Mouse (Mus musculus) CH12.LX (cell line): ENCODE measurements at regions not wholly inside any gene's neighbourhood (a gene's known extent, or its start where the extent isn't known, plus 50 kb on each side); places are given as distances from the start of the nearest gene placed in this dataset.

Source experiments
- DNase-seq: peaks from one replicate; pipeline ENCODE4 v3.0.0-alpha.2; 2013; ENCODE audit errors: extremely low read depth
- H3K27ac ChIP-seq: 2 replicates; pipeline ENCODE4 v1.5.1; 2012; ENCODE audit warnings: low read depth, mild to moderate bottlenecking, control low read depth, moderate library complexity; ENCODE audit not compliant: insufficient read depth
- H3K27me3 ChIP-seq: replicated peaks from 2 replicates; pipeline ENCODE3; 2012; ENCODE audit warnings: inconsistent platforms
- H3K36me3 ChIP-seq, 2 experiments: replicated peaks in 1 of 2; 2 replicates each; pipeline versions ENCODE3 to v1.6.1; 2012; ENCODE audit warnings: inconsistent platforms in 1 of 2, low read length in 1 of 2, mild to moderate bottlenecking in 1 of 2, mixed read lengths in 1 of 2, moderate library complexity in 1 of 2; ENCODE audit not compliant: control insufficient read depth in 1 of 2, insufficient read depth in 1 of 2
- H3K4me1 ChIP-seq, 2 experiments: 2 replicates each; pipeline ENCODE4 v1.6.1; 2012; ENCODE audit warnings: inconsistent platforms in 1 of 2, moderate library complexity in 1 of 2; ENCODE audit not compliant: insufficient read depth in 2 of 2, control insufficient read depth in 1 of 2
- H3K4me2 ChIP-seq: 2 replicates; pipeline ENCODE4 v1.6.1; 2012; ENCODE audit warnings: low read depth, mild to moderate bottlenecking, control low read depth; ENCODE audit not compliant: poor library complexity, insufficient read depth, severe bottlenecking
- H3K4me3 ChIP-seq, 3 experiments: fragments of 150-350 bp in 1 of 3; sonication (generic) in 1 of 3; replicated peaks in 1 of 3; 2 replicates each; pipeline versions ENCODE3 to v1.5.1; 2011 to 2012; ENCODE audit warnings: low read depth in 2 of 3, low read length in 2 of 3, mild to moderate bottlenecking in 2 of 3, moderate library complexity in 2 of 3, control low read depth in 1 of 3, improper control_type of control experiment in 1 of 3, inconsistent platforms in 1 of 3, mixed read lengths in 1 of 3; ENCODE audit not compliant: poor library complexity in 1 of 3
- H3K79me2 ChIP-seq: replicated peaks from 2 replicates; pipeline ENCODE4 v1.6.1; 2012; ENCODE audit warnings: mild to moderate bottlenecking, moderate library complexity; ENCODE audit not compliant: control insufficient read depth, poor library complexity, insufficient read depth, severe bottlenecking; ENCODE audit errors: extremely low read depth
- H3K9ac ChIP-seq: 2 replicates; pipeline ENCODE4 v1.6.1; 2012; ENCODE audit warnings: low read depth, mild to moderate bottlenecking, control low read depth, moderate library complexity; ENCODE audit not compliant: insufficient read depth
- H3K9me3 ChIP-seq: replicated peaks from 2 replicates; pipeline ENCODE3; 2012; ENCODE audit warnings: low read length, inconsistent platforms, mixed read lengths
- CHD1 ChIP-seq: IDR thresholded peaks from 2 replicates; pipeline ENCODE4 v1.6.1; 2012; ENCODE audit warnings: low read depth, low read length, improper control_type of control experiment, inconsistent platforms
- CHD2 ChIP-seq: IDR thresholded peaks from 2 replicates; pipeline ENCODE4 v1.6.1; 2011; ENCODE audit warnings: low read length, improper control_type of control experiment
- CTCF ChIP-seq, 2 experiments: IDR thresholded peaks in 1 of 2; conservative IDR thresholded peaks in 1 of 2; 2 replicates each; pipeline ENCODE4 v1.5.1; 2011 to 2012; ENCODE audit warnings: low read depth in 2 of 2, low read length in 2 of 2, improper control_type of control experiment in 1 of 2, inconsistent platforms in 1 of 2, mild to moderate bottlenecking in 1 of 2, moderate library complexity in 1 of 2
- E2F4 ChIP-seq: IDR thresholded peaks from 2 replicates; pipeline ENCODE4 v1.6.1; 2011; ENCODE audit warnings: low read depth, low read length, improper control_type of control experiment; ENCODE audit not compliant: insufficient replicate concordance
- EP300 ChIP-seq: IDR thresholded peaks from 2 replicates; pipeline ENCODE4 v1.6.1; 2011; ENCODE audit warnings: low read length, improper control_type of control experiment
- GABPA ChIP-seq: IDR thresholded peaks from 2 replicates; pipeline ENCODE4 v1.6.1; 2012; ENCODE audit warnings: low read depth, low read length, improper control_type of control experiment, inconsistent platforms; ENCODE audit not compliant: insufficient replicate concordance
- HCFC1 ChIP-seq: IDR thresholded peaks from 2 replicates; pipeline ENCODE4 v1.6.1; 2012; ENCODE audit warnings: low read depth, mild to moderate bottlenecking, inconsistent platforms, low read length, improper control_type of control experiment
- KAT2A ChIP-seq: IDR thresholded peaks from 2 replicates; pipeline ENCODE4 v1.6.1; 2012; ENCODE audit warnings: low read length, improper control_type of control experiment, inconsistent platforms; ENCODE audit not compliant: insufficient replicate concordance
- MAFK ChIP-seq: IDR thresholded peaks from 2 replicates; pipeline ENCODE4 v1.6.1; 2011; ENCODE audit warnings: low read length, improper control_type of control experiment; ENCODE audit not compliant: insufficient replicate concordance
- MEF2A ChIP-seq: IDR thresholded peaks from 2 replicates; pipeline ENCODE4 v1.6.1; 2014; ENCODE audit warnings: low read depth, mild to moderate bottlenecking, inconsistent platforms, low read length, improper control_type of control experiment, borderline replicate concordance
- MYC ChIP-seq: IDR thresholded peaks from 2 replicates; pipeline ENCODE4 v1.6.1; 2011; ENCODE audit warnings: low read depth, mild to moderate bottlenecking, improper control_type of control experiment, low read length
- NELFE ChIP-seq: IDR thresholded peaks from 2 replicates; pipeline ENCODE4 v1.6.1; 2011; ENCODE audit warnings: low read depth, low read length, improper control_type of control experiment
- POLR2A ChIP-seq: IDR thresholded peaks from 2 replicates; pipeline ENCODE4 v1.6.1; 2011; ENCODE audit warnings: low read depth, mild to moderate bottlenecking, improper control_type of control experiment, low read length
- POLR2AphosphoS2 ChIP-seq: IDR thresholded peaks from 2 replicates; pipeline ENCODE4 v1.6.1; 2011; ENCODE audit warnings: low read depth, low read length, improper control_type of control experiment
- RAD21 ChIP-seq: IDR thresholded peaks from 2 replicates; pipeline ENCODE4 v1.6.1; 2011; ENCODE audit warnings: low read depth, mild to moderate bottlenecking, low read length, improper control_type of control experiment, moderate library complexity
- RCOR1 ChIP-seq: conservative IDR thresholded peaks from 2 replicates; pipeline ENCODE4 v1.6.1; 2012; ENCODE audit warnings: low read depth, mild to moderate bottlenecking, inconsistent platforms, low read length, improper control_type of control experiment
- SMC3 ChIP-seq: IDR thresholded peaks from 2 replicates; pipeline ENCODE4 v1.6.1; 2011; ENCODE audit warnings: low read depth, low read length, improper control_type of control experiment
- TCF12 ChIP-seq: IDR thresholded peaks from 2 replicates; pipeline ENCODE4 v1.6.1; 2014; ENCODE audit warnings: low read depth, mild to moderate bottlenecking, inconsistent platforms, low read length, improper control_type of control experiment
- USF1 ChIP-seq: IDR thresholded peaks from 2 replicates; pipeline ENCODE4 v1.6.1; 2014; ENCODE audit warnings: low read depth, mild to moderate bottlenecking, inconsistent platforms, low read length, improper control_type of control experiment
- ZC3H11A ChIP-seq: IDR thresholded peaks from 2 replicates; pipeline ENCODE4 v1.6.1; 2012; ENCODE audit warnings: low read depth, mild to moderate bottlenecking, inconsistent platforms, low read length, improper control_type of control experiment
- ZKSCAN1 ChIP-seq: IDR thresholded peaks from 2 replicates; pipeline ENCODE4 v1.6.1; 2012; ENCODE audit warnings: low read depth, inconsistent platforms, low read length, improper control_type of control experiment, borderline replicate concordance
- ZNF384 ChIP-seq: IDR thresholded peaks from 2 replicates; pipeline ENCODE4 v1.6.1; 2012; ENCODE audit warnings: low read depth, low read length, improper control_type of control experiment, inconsistent platforms
- dilution Hi-C: fragments of 300-500 bp; cut with MboI; formaldehyde crosslinking; loops from 2 replicates; pipeline ENCODE4 v1.14.3; 2020; ENCODE audit warnings: low sequenced_read_pairs; ENCODE audit not compliant: extremely low pct_unique_long_range_greater_than_20kb, extremely low pct_ligation_motif_present
- in situ Hi-C: fragments of 300-500 bp; cut with MboI; formaldehyde crosslinking; loops from 3 replicates; pipeline ENCODE4 v1.14.3; 2019; ENCODE audit warnings: low sequenced_read_pairs, low pct_ligation_motif_present, low pct_unique_long_range_greater_than_20kb, mixed read lengths

- Histone ChIP-seq H3K36me3 (no peaks in the 10 kb centered on the region), H3K27me3 (no peaks in the 10 kb centered on the region), H3K4me3 (no peak overlapping the region), H3K9ac (no peak overlapping the region), H3K4me2 (no peak overlapping the region), H3K27ac (no peak overlapping the region), H3K4me1 (no peaks in the 10 kb centered on the region), H3K9me3 (peaks cover 44% of the 10 kb centered on the region), H3K79me2 (no peaks in the 10 kb centered on the region)
- in situ Hi-C loops (no loop called here), dilution Hi-C loops (no loop called here)
- TF ChIP-seq ZNF384 (no peak), EP300 (no peak), GABPA (no peak), MYC (no peak), CHD1 (no peak)
- DNase-seq = no peak
These were observed 70.2 kb upstream of the Ndn start for GRCm38 (mm10) chr7:62276219-62276618.

GRCm38 (mm10) chr7:62278492-62278891, 67.9 kb upstream of the Ndn start:
- Histone ChIP-seq H3K4me2 (no peak overlapping the region), H3K27me3 (no peaks in the 10 kb centered on the region), H3K27ac (no peak overlapping the region), H3K9ac (no peak overlapping the region), H3K36me3 (no peaks in the 10 kb centered on the region), H3K4me3 (no peak overlapping the region), H3K4me1 (no peaks in the 10 kb centered on the region), H3K9me3 (peaks cover 37% of the 10 kb centered on the region), H3K79me2 (no peaks in the 10 kb centered on the region)
- no peak for DNase-seq
- no peak for TF ChIP-seq ZNF384
- no peak for TF ChIP-seq RCOR1
- no peak for TF ChIP-seq ZKSCAN1
- TF ChIP-seq KAT2A = no peak
- TF ChIP-seq CHD1 = no peak
- TF ChIP-seq NELFE = no peak
- no peak for TF ChIP-seq SMC3
- TF ChIP-seq MAFK = no peak
- TF ChIP-seq RAD21 = no peak
- TF ChIP-seq POLR2A = no peak
- TF ChIP-seq CTCF (conservative IDR thresholded peaks at IDR 0.05 in 1 of 2, IDR thresholded peaks at IDR 0.05 in 1 of 2; ENCODE audit: low read depth in 2 of 2, low read length in 2 of 2) = no peak
- dilution Hi-C loops (no loop called here), in situ Hi-C loops (no loop called here)

- dilution Hi-C loops = no loop called here
- H3K4me2 ChIP-seq = no peak overlapping the region
- no peaks in the 10 kb centered on the region for H3K79me2 ChIP-seq
- no peaks in the 10 kb centered on the region for H3K4me1 ChIP-seq
- no peak for DNase-seq
- H3K27ac ChIP-seq = no peak overlapping the region
- H3K27me3 ChIP-seq = no peaks in the 10 kb centered on the region
- TF ChIP-seq POLR2AphosphoS2 (no peak), CHD2 (no peak), MEF2A (no peak), MAFK (no peak), ZC3H11A (no peak), POLR2A (no peak), HCFC1 (no peak), MYC (no peak), TCF12 (no peak), KAT2A (no peak), USF1 (no peak), E2F4 (no peak)
- peaks cover 32% of the 10 kb centered on the region for H3K9me3 ChIP-seq
- H3K36me3 ChIP-seq = no peaks in the 10 kb centered on the region
- no peak overlapping the region for H3K9ac ChIP-seq
- in situ Hi-C loops = no loop called here
- no peak overlapping the region for H3K4me3 ChIP-seq
These were observed 67.3 kb upstream of the Ndn start for GRCm38 (mm10) chr7:62279022-62279421.
